Mouse (Mus musculus): ENCODE measurements at regions not wholly inside any gene's neighbourhood (a gene's known extent, or its start where the extent isn't known, plus 50 kb on each side); places are given as distances from the start of the nearest gene placed in this dataset.
A peak's percentile ranks its signal among the peaks of the same experiment; 100 is the strongest.

GRCm38 (mm10) chr14:25392412-25392811 lies 66.6 kb upstream of the Zmiz1 start:
- Histone ChIP-seq H3K36me3 (ENCODE audit: control insufficient read depth, insufficient read depth, low read length) (no peaks in the 10 kb centered on the region), H3K4me3 (ENCODE audit: low read depth, low read length) (no peak overlapping the region), H3K4me1 (replicated peaks; ENCODE audit: control insufficient read depth, insufficient read depth, low read length) (peaks cover 2% of the 10 kb centered on the region; the same call in 1 of the 2 replicates), H3K4me2 (replicated peaks; ENCODE audit: low read depth, low read length) (no peak overlapping the region), H3K27me3 (ENCODE audit: control insufficient read depth, insufficient read depth, low read length) (peaks cover 2% of the 10 kb centered on the region; the same call in 1 of the 2 replicates), H3K9ac (ENCODE audit: low read depth, low read length) (no peak overlapping the region), H3K9me3 (ENCODE audit: control insufficient read depth, low read length) (no peaks in the 10 kb centered on the region), H3K27ac (ENCODE audit: low read depth, low read length) (no peak overlapping the region)
- no peak for ATAC-seq (ENCODE audit: low FRiP score)
- WGBS, result 60% methylated on average over 6 of the region's 6 CpGs
- DNase-seq (ENCODE audit: low spot score), result no peak

- no peak overlapping the region for H3K9ac ChIP-seq (ENCODE audit: low read depth, low read length)
- H3K27ac ChIP-seq (ENCODE audit: low read depth, low read length), result no peak overlapping the region
- H3K4me2 ChIP-seq (replicated peaks; ENCODE audit: low read depth, low read length), result no peak overlapping the region
- DNase-seq (ENCODE audit: low spot score) (no peak), ATAC-seq (ENCODE audit: low FRiP score) (no peak)
- no peaks in the 10 kb centered on the region for H3K9me3 ChIP-seq (ENCODE audit: control insufficient read depth, low read length)
- peaks cover 2% of the 10 kb centered on the region; the same call in 1 of the 2 replicates for H3K27me3 ChIP-seq (ENCODE audit: control insufficient read depth, insufficient read depth, low read length)
- no peak overlapping the region for H3K4me3 ChIP-seq (ENCODE audit: low read depth, low read length)
- H3K36me3 ChIP-seq (ENCODE audit: control insufficient read depth, insufficient read depth, low read length), result no peaks in the 10 kb centered on the region
- peaks cover 6% of the 10 kb centered on the region for H3K4me1 ChIP-seq (replicated peaks; ENCODE audit: control insufficient read depth, insufficient read depth, low read length)
- 71% methylated on average over 6 of the region's 6 CpGs for WGBS
These were observed 66.0 kb upstream of the Zmiz1 start for GRCm38 (mm10) chr14:25392940-25393339.

GRCm38 (mm10) chr14:25394931-25395330 lies 64.1 kb upstream of the Zmiz1 start:
- H3K4me1 ChIP-seq (replicated peaks; ENCODE audit: control insufficient read depth, insufficient read depth, low read length), result peaks cover 16% of the 10 kb centered on the region
- no peak for DNase-seq (ENCODE audit: low spot score)

GRCm38 (mm10) chr14:25396990-25397531 lies 61.9 kb upstream of the Zmiz1 start:
- Histone ChIP-seq H3K27me3 (ENCODE audit: control insufficient read depth, insufficient read depth, low read length) (peaks cover 5% of the 10 kb centered on the region), H3K27ac (ENCODE audit: low read depth, low read length) (peak overlapping the region; percentile 68), H3K4me2 (replicated peaks; ENCODE audit: low read depth, low read length) (peak overlapping the region; percentile 15; the same call in 1 of the 2 replicates), H3K4me1 (replicated peaks; ENCODE audit: control insufficient read depth, insufficient read depth, low read length) (peaks cover 17% of the 10 kb centered on the region), H3K9ac (ENCODE audit: low read depth, low read length) (no peak overlapping the region), H3K9me3 (ENCODE audit: control insufficient read depth, low read length) (no peaks in the 10 kb centered on the region), H3K4me3 (ENCODE audit: low read depth, low read length) (no peak overlapping the region), H3K36me3 (ENCODE audit: control insufficient read depth, insufficient read depth, low read length) (no peaks in the 10 kb centered on the region)
- peak; percentile 85 for ATAC-seq (ENCODE audit: low FRiP score)
- 1% methylated on average over 9 of the region's 9 CpGs for WGBS
- peak; percentile 78 for DNase-seq (ENCODE audit: low spot score)

More at GRCm38 (mm10) chr14:25394931-25395330, 64.1 kb upstream of the Zmiz1 start:
- H3K4me3 ChIP-seq (ENCODE audit: low read depth, low read length), result no peak overlapping the region
- no peak overlapping the region; the same call in 1 of the 2 replicates for H3K9ac ChIP-seq (ENCODE audit: low read depth, low read length)
- peaks cover 2% of the 10 kb centered on the region for H3K27me3 ChIP-seq (ENCODE audit: control insufficient read depth, insufficient read depth, low read length)
- no peak overlapping the region; the same call in 1 of the 2 replicates for H3K27ac ChIP-seq (ENCODE audit: low read depth, low read length)
- H3K9me3 ChIP-seq (ENCODE audit: control insufficient read depth, low read length), result no peaks in the 10 kb centered on the region
- WGBS, result 50% methylated on average over 6 of the region's 6 CpGs
- no peak for ATAC-seq (ENCODE audit: low FRiP score)
- H3K4me2 ChIP-seq (replicated peaks; ENCODE audit: low read depth, low read length), result no peak overlapping the region
- H3K36me3 ChIP-seq (ENCODE audit: control insufficient read depth, insufficient read depth, low read length), result no peaks in the 10 kb centered on the region

GRCm38 (mm10) chr14:25397751-25398150 lies 61.2 kb upstream of the Zmiz1 start:
- peak; percentile 74 for ATAC-seq (ENCODE audit: low FRiP score)

GRCm38 (mm10) chr14:25398745-25399144 lies 60.2 kb upstream of the Zmiz1 start:
- no peak overlapping the region for H3K4me2 ChIP-seq (replicated peaks; ENCODE audit: low read depth, low read length)
- no peaks in the 10 kb centered on the region for H3K9me3 ChIP-seq (ENCODE audit: control insufficient read depth, low read length)
- DNase-seq (ENCODE audit: low spot score), result no peak
- peaks cover 17% of the 10 kb centered on the region for H3K4me1 ChIP-seq (replicated peaks; ENCODE audit: control insufficient read depth, insufficient read depth, low read length)
- no peaks in the 10 kb centered on the region for H3K36me3 ChIP-seq (ENCODE audit: control insufficient read depth, insufficient read depth, low read length)
- no peak overlapping the region for H3K9ac ChIP-seq (ENCODE audit: low read depth, low read length)
- ATAC-seq (ENCODE audit: low FRiP score), result no peak
- H3K27ac ChIP-seq (ENCODE audit: low read depth, low read length), result peak overlapping the region; percentile 68; the same call in 1 of the 2 replicates
- WGBS, result 74% methylated on average over 5 of the region's 5 CpGs
- H3K27me3 ChIP-seq (ENCODE audit: control insufficient read depth, insufficient read depth, low read length), result peaks cover 5% of the 10 kb centered on the region
- H3K4me3 ChIP-seq (ENCODE audit: low read depth, low read length), result no peak overlapping the region

More at GRCm38 (mm10) chr14:25397751-25398150, 61.2 kb upstream of the Zmiz1 start:
- no peaks in the 10 kb centered on the region for H3K9me3 ChIP-seq (ENCODE audit: control insufficient read depth, low read length)
- 7% methylated on average over 5 of the region's 5 CpGs for WGBS
- peak; percentile 73 for DNase-seq (ENCODE audit: low spot score)
- peaks cover 5% of the 10 kb centered on the region for H3K27me3 ChIP-seq (ENCODE audit: control insufficient read depth, insufficient read depth, low read length)
- no peaks in the 10 kb centered on the region for H3K36me3 ChIP-seq (ENCODE audit: control insufficient read depth, insufficient read depth, low read length)
- H3K4me2 ChIP-seq (replicated peaks; ENCODE audit: low read depth, low read length), result no peak overlapping the region; the same call in 1 of the 2 replicates
- peaks cover 17% of the 10 kb centered on the region for H3K4me1 ChIP-seq (replicated peaks; ENCODE audit: control insufficient read depth, insufficient read depth, low read length)
- H3K4me3 ChIP-seq (ENCODE audit: low read depth, low read length), result no peak overlapping the region
- H3K27ac ChIP-seq (ENCODE audit: low read depth, low read length), result peak overlapping the region; percentile 68
- H3K9ac ChIP-seq (ENCODE audit: low read depth, low read length), result peak overlapping the region; percentile 17; the same call in 1 of the 2 replicates

GRCm38 (mm10) chr14:25399286-25399685 lies 59.7 kb upstream of the Zmiz1 start:
- ATAC-seq (ENCODE audit: low FRiP score) (no peak), DNase-seq (ENCODE audit: low spot score) (no peak)
- peaks cover 17% of the 10 kb centered on the region for H3K4me1 ChIP-seq (replicated peaks; ENCODE audit: control insufficient read depth, insufficient read depth, low read length)
- no peaks in the 10 kb centered on the region for H3K36me3 ChIP-seq (ENCODE audit: control insufficient read depth, insufficient read depth, low read length)
- no peak overlapping the region for H3K9ac ChIP-seq (ENCODE audit: low read depth, low read length)
- H3K27ac ChIP-seq (ENCODE audit: low read depth, low read length), result no peak overlapping the region
- peaks cover 5% of the 10 kb centered on the region for H3K27me3 ChIP-seq (ENCODE audit: control insufficient read depth, insufficient read depth, low read length)
- no peak overlapping the region for H3K4me3 ChIP-seq (ENCODE audit: low read depth, low read length)
- no peak overlapping the region for H3K4me2 ChIP-seq (replicated peaks; ENCODE audit: low read depth, low read length)
- H3K9me3 ChIP-seq (ENCODE audit: control insufficient read depth, low read length), result no peaks in the 10 kb centered on the region
- 65% methylated on average over 3 of the region's 3 CpGs for WGBS

- WGBS, result 86% methylated on average over 19 of the region's 19 CpGs
- Histone ChIP-seq H3K27ac (ENCODE audit: low read depth, low read length) (no peak overlapping the region), H3K9ac (ENCODE audit: low read depth, low read length) (no peak overlapping the region), H3K9me3 (ENCODE audit: control insufficient read depth, low read length) (no peaks in the 10 kb centered on the region), H3K36me3 (ENCODE audit: control insufficient read depth, insufficient read depth, low read length) (no peaks in the 10 kb centered on the region), H3K4me2 (replicated peaks; ENCODE audit: low read depth, low read length) (no peak overlapping the region), H3K4me1 (replicated peaks; ENCODE audit: control insufficient read depth, insufficient read depth, low read length) (peaks cover 17% of the 10 kb centered on the region), H3K4me3 (ENCODE audit: low read depth, low read length) (no peak overlapping the region), H3K27me3 (ENCODE audit: control insufficient read depth, insufficient read depth, low read length) (peaks cover 3% of the 10 kb centered on the region)
- DNase-seq (ENCODE audit: low spot score) (no peak), ATAC-seq (ENCODE audit: low FRiP score) (no peak)
These were observed 57.7 kb upstream of the Zmiz1 start for GRCm38 (mm10) chr14:25401104-25401963.
